Mouse (Mus musculus) gastrocnemius, postnatal 36 days (tissue): ENCODE measurements around the gene Ero1l. TPM values are rescaled to one million over a fixed set of nuclear protein-coding genes. Genes with fewer than 3 reads are reported as not detected.

Source experiments
- DNase-seq, 2 experiments: peaks; one replicate each; pipeline ENCODE4 v3.0.0; 2022
- intact Hi-C: fragments of 180-260 bp; cut with DNase I; formaldehyde crosslinking; loops from one replicate; pipeline ENCODE4 v1.15.1; 2025
- total RNA-seq, 2 experiments: library from RNA; stranded (reverse); gene quantifications; 2 replicates each; pipeline ENCODE4 v1.2.3; 2021

Gene Ero1l
- total RNA-seq, 2 experiments from 2014 or later, result 3.7 to 7.3 TPM

DNA sequence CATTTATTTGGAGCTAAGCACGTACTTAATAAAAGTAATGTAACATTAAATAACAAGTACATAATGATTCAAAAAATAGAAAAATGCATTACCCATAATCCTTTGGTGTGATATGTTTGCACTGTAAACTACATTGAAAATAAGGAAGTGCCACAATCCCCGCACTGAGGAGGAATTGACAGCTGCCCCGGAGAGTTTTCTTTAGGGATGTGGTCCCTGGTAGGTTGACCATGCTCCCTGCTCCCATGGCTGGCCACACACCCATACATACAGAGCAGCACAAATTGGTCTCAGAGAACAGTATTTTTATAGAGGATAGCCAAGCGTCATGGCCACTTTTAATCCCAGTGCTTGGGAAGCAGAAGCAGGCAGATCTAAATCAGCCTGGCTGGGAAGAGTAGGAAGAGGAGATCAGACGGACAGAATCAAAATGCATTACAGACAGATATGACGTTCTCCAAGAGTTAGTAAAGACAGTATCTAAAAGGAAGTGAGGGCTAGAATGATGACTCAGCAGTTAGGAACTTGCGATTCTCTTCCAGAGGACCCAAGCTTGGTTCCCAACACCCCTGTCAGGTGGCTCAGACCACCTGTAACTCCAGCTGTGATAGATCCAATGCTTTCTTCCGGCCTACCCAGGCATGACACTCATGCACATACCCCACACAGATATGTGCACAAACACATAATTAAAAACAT is 10.8 kb downstream of the Ero1l start:
- no peak for DNase-seq
- intact Hi-C loops, result no loop called here

DNA sequence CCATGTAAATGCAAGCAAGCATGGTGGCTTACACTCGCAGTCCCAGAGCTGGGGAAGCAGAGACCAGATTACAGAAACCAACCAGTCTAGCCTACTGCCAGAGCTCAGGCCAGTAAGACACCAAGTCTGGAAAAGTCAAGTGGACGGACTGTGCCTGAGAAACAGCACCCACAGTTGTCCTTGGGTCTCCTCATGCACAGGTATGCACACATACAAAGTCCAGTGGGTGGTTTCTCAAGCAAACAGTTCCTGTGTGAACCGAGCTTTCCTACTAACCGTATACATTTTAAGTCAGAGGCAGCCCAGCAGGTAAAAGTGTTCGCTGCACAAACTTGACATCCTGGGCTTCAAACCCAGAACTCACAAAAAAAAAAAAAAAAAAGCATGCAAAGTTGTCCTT is 12.7 kb downstream of the Ero1l start:
- intact Hi-C loops, result no loop called here
- DNase-seq, result no peak

DNA sequence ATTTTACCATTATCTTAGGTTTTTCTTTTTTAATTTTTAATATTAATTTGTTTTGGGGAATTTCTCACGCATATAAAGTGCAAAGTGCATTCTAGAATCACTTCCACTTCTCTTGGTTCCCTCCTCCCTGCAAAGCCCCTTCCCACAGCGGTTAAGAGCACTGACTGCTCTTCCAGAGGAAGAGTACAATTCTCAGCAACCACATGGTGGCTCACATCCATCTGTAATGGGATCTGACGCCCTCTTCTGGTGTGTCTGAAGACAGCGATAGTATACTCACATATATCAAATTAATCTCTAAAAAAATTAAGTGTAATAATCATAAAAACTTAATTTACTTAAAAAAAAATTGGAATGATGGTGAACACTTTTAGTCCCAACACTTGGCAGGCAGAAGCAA is 14.2 kb downstream of the Ero1l start:
- intact Hi-C loops, result no loop called here
- DNase-seq, result no peak

DNA sequence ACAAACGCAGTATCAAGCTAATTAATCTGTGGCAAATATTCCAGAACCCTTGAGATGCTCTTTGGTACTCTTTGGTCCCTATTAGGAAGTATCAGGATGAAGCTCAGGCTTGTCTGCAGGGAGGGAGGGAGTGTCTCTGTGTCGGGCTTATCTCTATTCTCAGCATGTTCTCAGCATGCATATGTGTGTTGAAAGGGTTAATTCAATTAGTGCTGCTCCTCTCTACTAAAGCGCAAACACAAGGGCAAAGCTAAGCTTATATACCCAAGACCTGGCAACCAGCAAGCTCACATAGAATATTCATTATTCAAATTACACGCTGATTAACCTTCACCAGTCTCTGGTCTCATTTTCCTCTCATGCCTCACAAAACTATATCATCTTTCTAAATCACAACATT is 14.6 kb downstream of the Ero1l start:
- no peak for DNase-seq
- intact Hi-C loops, result no loop called here

DNA sequence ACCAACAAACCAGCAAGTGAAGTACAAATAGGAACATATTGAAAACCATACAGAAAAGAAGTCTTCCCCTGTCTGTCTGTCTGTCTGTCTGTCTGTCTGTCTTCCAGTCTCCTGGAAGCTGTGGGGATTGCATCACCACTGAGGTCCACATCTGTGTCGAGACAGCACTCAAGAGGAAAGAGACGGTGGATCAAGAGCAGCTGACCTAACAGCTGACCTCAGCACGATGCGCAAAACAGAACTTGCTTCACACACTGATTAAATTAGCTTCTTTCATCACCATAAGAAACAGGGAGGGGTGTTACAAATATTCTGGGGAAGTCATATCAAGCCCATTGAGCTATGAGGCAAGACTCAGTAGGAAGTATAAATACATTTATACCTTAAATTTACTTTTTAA is 27.0 kb downstream of the Ero1l start:
- no peak for DNase-seq
- intact Hi-C loops, result loop anchor here (10.0 kb wide), 1 partner anchor 67 kb away; the partner anchor contains the start of gene Txndc16

DNA sequence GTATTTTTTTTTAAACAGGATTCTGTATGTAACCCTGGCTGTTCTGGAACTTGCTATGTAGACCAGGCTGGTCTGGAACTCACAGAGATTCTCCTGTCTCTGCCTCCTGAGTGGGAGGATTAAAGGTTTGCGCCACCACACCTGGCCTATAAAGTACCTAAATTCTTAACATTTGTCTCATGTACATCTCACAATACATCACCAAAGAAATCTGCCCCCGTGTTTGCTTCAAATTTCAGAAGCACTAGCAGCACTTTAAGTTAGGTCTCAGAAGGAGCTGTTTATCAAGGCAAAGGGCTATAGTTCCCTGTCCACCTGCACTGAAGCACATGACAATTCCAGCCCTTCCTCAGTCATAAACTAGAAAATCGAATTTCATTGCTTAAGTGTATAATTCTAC is 36.5 kb downstream of the Ero1l start:
- intact Hi-C loops, result no loop called here
- no peak for DNase-seq

DNA sequence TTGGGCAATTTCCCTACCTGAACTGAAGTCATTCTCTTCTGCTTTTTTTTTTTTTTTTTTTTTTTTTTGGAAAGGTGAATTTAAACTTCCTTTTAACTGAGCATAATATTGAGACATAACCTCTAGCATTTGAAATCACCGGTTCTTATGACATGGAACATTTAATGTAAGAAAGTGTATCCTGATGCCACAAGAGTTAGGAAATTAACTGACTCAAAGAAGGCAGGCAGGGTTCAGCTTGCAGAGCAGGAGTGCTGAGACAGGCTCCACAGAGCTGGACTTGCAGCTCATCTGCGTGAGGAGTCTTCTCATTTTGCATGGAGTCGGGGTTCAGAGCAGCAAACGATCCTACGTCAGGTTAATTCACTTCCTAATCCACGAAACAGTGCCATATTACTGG is 42.8 kb downstream of the Ero1l start:
- intact Hi-C loops, result no loop called here
- no peak for DNase-seq

DNA sequence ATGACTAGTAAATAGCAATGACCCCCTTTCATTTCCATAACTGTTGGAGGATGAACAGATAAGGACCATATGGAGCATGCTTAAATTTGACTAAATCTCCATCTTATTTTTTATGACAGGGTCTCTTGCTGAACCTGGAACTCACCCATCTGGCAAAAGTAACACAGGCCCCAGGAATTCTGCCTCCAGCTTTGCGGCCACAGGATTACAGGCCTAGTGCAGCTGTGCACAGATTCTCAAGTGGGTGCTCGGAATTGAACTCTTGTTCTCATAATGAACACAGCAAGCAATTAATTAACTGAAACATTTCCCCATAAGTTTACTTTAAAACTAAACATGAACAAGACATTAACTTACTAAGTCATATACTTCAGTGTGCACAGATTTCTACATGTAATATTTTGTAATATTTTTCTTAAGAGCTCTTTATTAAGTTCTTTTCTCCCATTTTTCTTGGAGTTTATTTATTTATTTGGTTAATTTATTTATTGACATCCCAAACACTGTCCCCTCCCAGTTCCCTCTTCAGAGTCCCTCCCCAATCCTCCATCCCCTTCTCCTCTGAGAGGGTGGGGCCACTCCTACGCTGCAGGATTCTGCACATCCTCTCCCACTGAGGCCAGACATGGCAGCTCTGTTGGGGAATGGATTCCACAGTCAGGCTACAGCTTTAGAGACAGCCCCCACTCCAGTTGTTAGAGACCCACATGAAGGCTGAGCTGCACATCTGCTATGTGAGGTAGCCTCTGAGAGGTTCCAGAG is 54.6 kb downstream of the Ero1l start:
- intact Hi-C loops, result no loop called here
- DNase-seq, result no peak

DNA sequence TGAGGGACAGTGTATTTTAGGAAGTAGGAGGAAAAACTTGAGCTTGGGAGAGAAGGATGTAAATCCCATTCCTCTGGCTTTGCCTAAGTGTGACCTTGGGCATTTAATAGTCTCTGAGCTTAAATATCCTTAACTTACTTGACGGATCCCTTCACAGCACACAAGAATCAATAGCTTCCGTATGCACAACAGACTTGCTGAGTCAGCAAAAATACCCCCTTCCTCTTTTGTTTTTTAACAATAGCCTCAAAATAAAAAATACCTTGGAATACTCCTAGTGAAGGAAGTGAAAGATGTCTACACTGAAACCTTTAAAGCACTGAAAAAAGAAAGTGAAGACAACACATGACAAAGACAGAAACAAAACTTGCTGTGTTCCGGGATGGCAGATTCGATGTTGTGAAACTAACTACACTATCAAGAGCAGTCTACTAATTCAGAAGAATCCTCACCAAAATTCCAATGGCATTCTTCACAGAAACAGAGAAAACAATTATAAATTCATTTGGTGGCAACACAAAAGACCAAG is 67.0 kb downstream of the Ero1l start:
- intact Hi-C loops, result no loop called here
- DNase-seq, result no peak

DNA sequence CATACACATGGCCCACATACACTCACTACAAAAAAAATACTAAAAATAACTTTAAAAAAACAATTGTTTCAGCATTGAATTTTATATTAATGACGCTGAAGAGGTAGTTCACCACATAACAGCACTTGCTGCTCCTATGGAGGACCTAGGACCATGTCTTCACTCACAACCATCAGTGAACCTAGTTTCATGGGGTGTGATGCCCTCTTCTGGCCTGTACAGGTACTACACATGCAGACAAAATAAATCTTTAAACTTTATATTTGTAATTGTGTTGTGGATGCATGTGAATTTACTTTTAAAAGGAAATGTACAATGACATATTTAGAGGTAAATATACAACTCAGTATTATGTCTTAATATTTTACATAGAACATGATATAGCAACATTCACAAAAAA is 77.0 kb downstream of the Ero1l start:
- no peak for DNase-seq

DNA sequence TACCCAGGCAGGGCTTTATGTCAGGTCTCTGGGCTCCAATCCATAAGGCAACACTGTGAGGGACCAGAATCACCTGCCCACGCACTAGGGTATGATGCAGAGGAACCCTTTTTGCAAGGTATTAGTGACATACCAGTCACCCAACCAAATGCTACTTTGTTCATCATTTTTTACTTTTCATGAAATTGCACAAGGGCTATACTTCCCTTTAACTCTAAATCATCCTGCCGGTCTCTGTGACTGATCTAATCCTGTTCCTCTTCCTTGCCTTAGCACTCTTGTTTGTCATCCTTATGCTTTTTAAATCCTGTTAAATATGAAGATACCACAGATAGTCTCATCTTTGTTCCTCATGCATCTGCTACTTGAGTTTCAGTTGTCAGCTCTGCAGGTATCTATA is 79.5 kb downstream of the Ero1l start:
- intact Hi-C loops, result no loop called here
- no peak for DNase-seq

More for the DNA sequence above, 77.0 kb downstream of the Ero1l start:
- intact Hi-C loops, result no loop called here

Other genes starting within 250 kb of the Ero1l start
- gene Gpr137c, start 99.1 kb downstream of the Ero1l start, total RNA-seq, result 1 to 10 TPM; 2.0 to 3.4 TPM
- gene Txndc16, start 98.4 kb downstream of the Ero1l start, total RNA-seq, result 10 to 100 TPM in 1 of 2 experiments, 1 to 10 TPM in 1; 6.9 to 10.2 TPM
- gene Psmc6, start 11.0 kb upstream of the Ero1l start, total RNA-seq, result 100 to 1,000 TPM in 1 of 2 experiments, 10 to 100 TPM in 1; 87.4 to 103 TPM
- 10 to 100 TPM; 57.6 to 61.3 TPM for gene Styx, start 32.3 kb upstream of the Ero1l start, total RNA-seq
- 10 to 100 TPM in 1 of 2 experiments, 1 to 10 TPM in 1; 8.1 to 11.0 TPM for gene Gnpnat1, start 86.1 kb upstream of the Ero1l start, total RNA-seq
- 100 to 1,000 TPM; 229 to 231 TPM for gene Fermt2, start 211.3 kb upstream of the Ero1l start, total RNA-seq